ENCODE assay signal across 22 mouse cellular contexts in the genomic region with DNA sequence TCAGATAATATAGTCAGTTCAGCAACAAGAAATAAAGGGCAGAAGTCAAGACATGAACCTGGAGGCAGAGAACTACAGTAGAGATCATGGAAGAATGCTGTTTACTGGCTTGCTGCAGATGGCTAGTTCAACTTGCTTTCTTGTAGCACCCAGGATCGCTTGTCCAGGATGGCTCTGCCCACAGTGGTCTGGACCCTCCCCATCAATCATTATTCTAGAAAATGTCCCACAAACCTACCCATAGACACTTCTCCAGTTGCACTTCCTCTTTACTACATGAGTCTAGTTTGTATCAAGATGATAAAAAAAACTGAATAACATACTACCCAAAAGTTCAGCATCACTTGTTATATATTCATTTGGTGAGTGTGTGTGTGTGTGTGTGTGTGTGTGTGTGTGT.
"Had no signal": no experiment of that assay in that cellular context is flagged by ENCODE, and none has a peak within 500 bp of the region (broad histone marks: within the 10 kb centered on the region; RNA-seq: fewer than 3 reads in every experiment).

No protein-coding gene starts in this region.

- H3K4me1 ChIP-seq: liver, embryonic 15.5 days; lung, embryonic 15.5 days; midbrain, embryonic 10.5 days; midbrain, embryonic 13.5 days; neural tube, embryonic 13.5 days; neural tube, embryonic 15.5 days had no signal

- DNase-seq: liver, postnatal 0 days; lung, adult 2 months; lung, postnatal 14 days; lung, postnatal 36 days; retina, postnatal 1 day; right cerebral cortex, adult 18-20 months; right cerebral cortex, postnatal 25 days; right cerebral cortex, postnatal 4 days; spleen, adult 18-20 months; thymus, adult 18-20 months; thymus, postnatal 25 days; thymus, postnatal 4 days had no signal

- H3K9me3 ChIP-seq: liver, embryonic 15.5 days; lung, embryonic 15.5 days; midbrain, embryonic 13.5 days; neural tube, embryonic 13.5 days; neural tube, embryonic 15.5 days had no signal

- H3K27ac ChIP-seq: liver, embryonic 15.5 days; lung, embryonic 15.5 days; macrophage; midbrain, embryonic 10.5 days; midbrain, embryonic 13.5 days; neural tube, embryonic 13.5 days; neural tube, embryonic 15.5 days had no signal

- H3K4me3 ChIP-seq: liver, embryonic 15.5 days; lung, embryonic 15.5 days; midbrain, embryonic 10.5 days; midbrain, embryonic 13.5 days; myocyte; neural tube, embryonic 13.5 days; neural tube, embryonic 15.5 days had no signal

- H3K9ac ChIP-seq: liver, embryonic 15.5 days; liver, postnatal 0 days; lung, embryonic 15.5 days; midbrain, embryonic 13.5 days; neural tube, embryonic 13.5 days; neural tube, embryonic 15.5 days had no signal

- H3K36me3 ChIP-seq: liver, embryonic 15.5 days; lung, embryonic 15.5 days; midbrain, embryonic 10.5 days; midbrain, embryonic 13.5 days; neural tube, embryonic 13.5 days; neural tube, embryonic 15.5 days had no signal

- H3K27me3 ChIP-seq: liver, embryonic 15.5 days; lung, embryonic 15.5 days; midbrain, embryonic 13.5 days; neural tube, embryonic 13.5 days; neural tube, embryonic 15.5 days had no signal

- ATAC-seq: liver, postnatal 0 days; lung, postnatal 0 days; midbrain, embryonic 13.5 days; midbrain, embryonic 16.5 days had no signal
